ENCODE assay signal across 8 mouse cellular contexts in the genomic region with DNA sequence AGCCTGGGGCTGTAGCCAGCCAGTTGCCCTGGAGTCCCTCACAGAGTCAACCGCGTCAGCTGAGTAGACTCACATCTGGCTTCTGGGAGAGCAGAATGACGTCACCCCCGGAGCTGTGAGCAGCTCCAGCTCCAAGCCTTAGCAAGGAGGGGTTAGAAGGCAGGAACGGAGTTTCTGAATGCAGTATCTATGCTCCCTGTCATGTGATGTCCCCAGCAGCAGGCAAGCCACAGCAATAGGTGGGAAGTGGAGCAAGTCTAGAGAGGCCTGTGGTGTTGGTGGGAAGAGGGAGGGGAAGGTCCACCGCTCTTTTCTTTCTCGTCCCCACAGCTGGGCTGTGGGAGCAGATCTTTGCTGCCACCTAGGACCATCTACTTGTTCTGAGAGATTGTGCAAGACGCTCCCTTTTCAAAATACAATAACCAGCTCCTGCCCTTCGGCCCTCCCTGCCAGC. TPM values are rescaled to one million over a fixed set of nuclear protein-coding genes. Genes with fewer than 3 reads are reported as not detected.
DNase-seq lines count a peak whose midpoint lies in the region; ATAC-seq and TF ChIP-seq lines count a peak whose summit lies in the region.

No protein-coding gene starts in this region.

- peak; percentile 85 for ATAC-seq in embryonic facial prominence, embryonic 12.5 days (ENCODE audit: insufficient number of reproducible peaks, insufficient read depth, low FRiP score, low TSS enrichment)
- ATAC-seq in intestine, postnatal 0 days, result peak; percentile 83
- ATAC-seq in megakaryocyte, adult 5-6 weeks (ENCODE audit: poor library complexity, severe bottlenecking), result peak; percentile 33; the same call in 1 of the 2 replicates

- peaks cover 8% of the 10 kb centered on the region for H3K4me1 ChIP-seq in embryonic facial prominence, embryonic 12.5 days
- H3K4me1 ChIP-seq in intestine, postnatal 0 days (replicated peaks; ENCODE audit: control insufficient read depth, insufficient read depth, low read length), result no peaks in the 10 kb centered on the region

- H3K27ac ChIP-seq in embryonic facial prominence, embryonic 12.5 days, result peak overlapping the region; percentile 68
- H3K27ac ChIP-seq in intestine, postnatal 0 days (ENCODE audit: low read depth, low read length), result peak overlapping the region; percentile 47; the same call in 1 of the 2 replicates

- H3K9me3 ChIP-seq in embryonic facial prominence, embryonic 12.5 days, result no peaks in the 10 kb centered on the region
- no peaks in the 10 kb centered on the region for H3K9me3 ChIP-seq in intestine, postnatal 0 days (ENCODE audit: control insufficient read depth)

- H3K9ac ChIP-seq in embryonic facial prominence, embryonic 12.5 days, result no peak overlapping the region
- H3K9ac ChIP-seq in intestine, postnatal 0 days (ENCODE audit: low read depth, low read length), result no peak overlapping the region

- peak overlapping the region; percentile 12; the same call in 1 of the 2 replicates for H3K4me3 ChIP-seq in embryonic facial prominence, embryonic 12.5 days
- no peak overlapping the region for H3K4me3 ChIP-seq in intestine, postnatal 0 days (ENCODE audit: low read depth, low read length)

- DNase-seq in adrenal gland, adult 18-20 months (ENCODE audit: low spot score in 2 of 2), result peak; percentile 51 to 70
- peak; percentile 86 to 91 for DNase-seq in heart, adult 18-20 months
- peak; percentile 63 to 64 for DNase-seq in left cerebral cortex, postnatal 14 days (ENCODE audit: low spot score in 2 of 2)
- DNase-seq in right cerebral cortex, postnatal 36 days (ENCODE audit: low spot score in 2 of 2), result peak; percentile 48 to 65
- no peak for DNase-seq in c-Kit-positive CD71-positive TER-119-positive erythroid progenitor cells, embryonic 14.5 days (ENCODE audit: low spot score)

- peak; percentile 72 for TF ChIP-seq CTCF in intestine, postnatal 0 days (IDR thresholded peaks at IDR 0.05; ENCODE audit: low read depth)

- no peaks in the 10 kb centered on the region for H3K27me3 ChIP-seq in embryonic facial prominence, embryonic 12.5 days
- H3K27me3 ChIP-seq in intestine, postnatal 0 days (replicated peaks; ENCODE audit: control insufficient read depth, insufficient read depth, low read length), result no peaks in the 10 kb centered on the region

- WGBS in embryonic facial prominence, embryonic 12.5 days, result 15% methylated on average over 9 of the region's 9 CpGs
- WGBS in intestine, postnatal 0 days, result 4% methylated on average over 9 of the region's 9 CpGs

- H3K36me3 ChIP-seq in embryonic facial prominence, embryonic 12.5 days, result no peaks in the 10 kb centered on the region
- H3K36me3 ChIP-seq in intestine, postnatal 0 days (ENCODE audit: control insufficient read depth, insufficient read depth), result no peaks in the 10 kb centered on the region

- intact Hi-C loops in left cerebral cortex, postnatal 14 days (cut with DNase I), result no loop called here

- peak overlapping the region; percentile 42 for H3K4me2 ChIP-seq in embryonic facial prominence, embryonic 12.5 days (replicated peaks)
- H3K4me2 ChIP-seq in intestine, postnatal 0 days (replicated peaks; ENCODE audit: low read depth), result peak overlapping the region; percentile 21

RNA-seq across cellular contexts. Expression of a gene that starts 20.0 kb away (rescaled TPM):
- under 1 TPM in 1 of 2 experiments, not detected in 1; 0.10 TPM for total RNA-seq in adrenal gland, adult 18-20 months (2021)
- 0.08 TPM in 1 of 2 replicates, not detected in the other for polyA plus RNA-seq in embryonic facial prominence, embryonic 12.5 days (2016; fragmentation: Nextera tagmentation; extraction: Ambion mirVana)
- under 1 TPM; 0.12 to 0.21 TPM for total RNA-seq in heart, adult 18-20 months (2021)
- 0.59 and 1.0 TPM in 2 replicates for polyA plus RNA-seq in intestine, postnatal 0 days (2015; fragmentation: Nextera tagmentation; extraction: Ambion mirVana)
- total RNA-seq in left cerebral cortex, postnatal 14 days (2021), result under 1 TPM in 1 of 2 experiments, not detected in 1; 0.11 TPM
- total RNA-seq in megakaryocyte, adult 5-6 weeks (2015), result not detected in 2 replicates
- not detected in 2 replicates for total RNA-seq in megakaryocyte, adult 5-6 weeks (2017)

Comparison
In these comparisons a context has a peak if more than half of its experiments do, and no peak if none do; other contexts are left out.
1. ATAC-seq: peak in every context shown above with its lines; median percentile 85 in embryonic facial prominence, embryonic 12.5 days; 83 in intestine, postnatal 0 days; 33 in megakaryocyte, adult 5-6 weeks.